Mouse (Mus musculus): ENCODE measurements around the gene Hacd4.
"Not testable (repeated sequence)": the region's sequence is repeated elsewhere in the genome, so short reads cannot be mapped to it uniquely, and the experiment has no call there.

Hacd4 gene

GRCm38 (mm10) chr4:88432412-88433024 lies 6.2 kb downstream of the Hacd4 start:
- no peak for ATAC-seq (ENCODE audit: low TSS enrichment)

- ATAC-seq (ENCODE audit: low TSS enrichment): no peak
Observed at GRCm38 (mm10) chr4:88427630-88428239, 11.0 kb downstream of the Hacd4 start.

- no peak for ATAC-seq (ENCODE audit: low TSS enrichment)
Observed at GRCm38 (mm10) chr4:88424563-88424962, 14.2 kb downstream of the Hacd4 start.

- ATAC-seq (ENCODE audit: low TSS enrichment): no peak
Observed at GRCm38 (mm10) chr4:88419378-88419777, 19.4 kb downstream of the Hacd4 start.

- peak; percentile 63; the same call in 1 of the 2 replicates for ATAC-seq (ENCODE audit: low TSS enrichment)
Observed at GRCm38 (mm10) chr4:88415017-88415416, 23.7 kb downstream of the Hacd4 start.

GRCm38 (mm10) chr4:88412331-88412730 lies 26.4 kb downstream of the Hacd4 start:
- ATAC-seq (ENCODE audit: low TSS enrichment): no peak; the same call in 1 of the 2 replicates

GRCm38 (mm10) chr4:88409279-88409678 lies 29.4 kb downstream of the Hacd4 start:
- no peak for ATAC-seq (ENCODE audit: low TSS enrichment)

- ATAC-seq (ENCODE audit: low TSS enrichment): peak; percentile 43
Observed at GRCm38 (mm10) chr4:88406887-88407696, 31.6 kb downstream of the Hacd4 start.

- peak; percentile 74 for ATAC-seq (ENCODE audit: low TSS enrichment)
Observed at GRCm38 (mm10) chr4:88402884-88403283, 35.8 kb downstream of the Hacd4 start.

GRCm38 (mm10) chr4:88400992-88401313 lies 37.8 kb downstream of the Hacd4 start:
- ATAC-seq (ENCODE audit: low TSS enrichment): no peak

GRCm38 (mm10) chr4:88400302-88400991 lies 38.3 kb downstream of the Hacd4 start:
- ATAC-seq (ENCODE audit: low TSS enrichment): no peak

GRCm38 (mm10) chr4:88396995-88397521 lies 41.7 kb downstream of the Hacd4 start:
- ATAC-seq (ENCODE audit: low TSS enrichment): peak; percentile 93

GRCm38 (mm10) chr4:88395717-88396116 lies 43.0 kb downstream of the Hacd4 start:
- ATAC-seq (ENCODE audit: low TSS enrichment): no peak

- ATAC-seq (ENCODE audit: low TSS enrichment): not testable (repeated sequence)
Observed at GRCm38 (mm10) chr4:88390596-88390995, 48.1 kb downstream of the Hacd4 start.

- ATAC-seq (ENCODE audit: low TSS enrichment): no peak
Observed at GRCm38 (mm10) chr4:88390036-88390435, 48.7 kb downstream of the Hacd4 start.

GRCm38 (mm10) chr4:88372293-88373224 lies 66.2 kb downstream of the Hacd4 start:
- ATAC-seq (ENCODE audit: low TSS enrichment): no peak

GRCm38 (mm10) chr4:88370819-88371218 lies 67.9 kb downstream of the Hacd4 start:
- ATAC-seq (ENCODE audit: low TSS enrichment): peak; percentile 93

- ATAC-seq (ENCODE audit: low TSS enrichment): no peak
Observed at GRCm38 (mm10) chr4:88369951-88370350, 68.8 kb downstream of the Hacd4 start.

- no peak for ATAC-seq (ENCODE audit: low TSS enrichment)
Observed at GRCm38 (mm10) chr4:88357431-88357830, 81.3 kb downstream of the Hacd4 start.

GRCm38 (mm10) chr4:88356652-88357051 lies 82.1 kb downstream of the Hacd4 start:
- ATAC-seq (ENCODE audit: low TSS enrichment): peak; percentile 88

- peak; percentile 69 for ATAC-seq (ENCODE audit: low TSS enrichment)
Observed at GRCm38 (mm10) chr4:88350910-88351309, 87.8 kb downstream of the Hacd4 start.

Measured in frontal cortex, adult (tissue).